Mouse (Mus musculus): ENCODE data around the gene Elmo1.

- no peak for TF ChIP-seq CTCF (IDR thresholded peaks at IDR 0.05; ENCODE audit: low read depth, low read length)
- no peak for TF ChIP-seq EP300 (IDR thresholded peaks at IDR 0.05; ENCODE audit: insufficient read depth, low read depth, low read length)
- TF ChIP-seq POLR2A (IDR thresholded peaks at IDR 0.05; ENCODE audit: insufficient read depth, low read length), result no peak
Observed at GRCm38 (mm10) chr13:20218126-20218525, 127.7 kb downstream of the Elmo1 start.

Measured in ES-Bruce4 (cell line).